Mouse (Mus musculus): ENCODE results near the gene Efna1. TPM values are rescaled to one million over a fixed set of nuclear protein-coding genes. Genes with fewer than 3 reads are reported as not detected.
A peak's percentile ranks its signal among the peaks of the same experiment; 100 is the strongest.

The Efna1 gene
- total and polyA plus RNA-seq, 3 experiments = 0.05 TPM; not detected in 2

DNA sequence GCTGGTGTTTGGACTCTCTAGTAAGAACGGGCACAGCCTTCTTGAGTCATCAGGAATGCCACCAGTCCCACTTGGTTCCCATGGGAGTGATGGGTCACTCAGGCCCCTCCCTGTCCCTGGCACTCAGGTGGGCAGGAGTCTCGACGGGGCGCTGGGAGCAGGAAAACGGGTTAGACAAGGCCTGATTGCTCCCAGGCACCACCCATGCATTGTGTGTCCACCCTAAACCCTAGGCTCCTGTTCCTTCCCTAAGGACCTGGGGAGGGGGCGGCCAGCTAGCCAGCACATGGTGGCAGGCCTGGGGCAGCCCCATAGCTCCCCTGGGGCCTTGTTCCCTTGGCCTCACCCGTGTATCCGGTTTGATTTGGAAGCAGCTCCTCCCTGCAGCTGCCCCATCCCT lies 37.4 kb upstream of the Efna1 start:
- TF ChIP-seq POLR2AphosphoS5 (IDR thresholded peaks at IDR 0.05; ENCODE audit: insufficient replicate concordance, low read depth, low read length) (no peak), TAL1 (conservative IDR thresholded peaks at IDR 0.05; ENCODE audit: low read depth, low read length) (no peak), CTCF (IDR thresholded peaks at IDR 0.05; ENCODE audit: low read depth, low read length) (no peak), GATA1 (IDR thresholded peaks at IDR 0.05; ENCODE audit: borderline replicate concordance, low read length) (no peak), GATA2 (IDR thresholded peaks at IDR 0.05; ENCODE audit: borderline replicate concordance, low read depth, low read length) (no peak)
- no peak for ATAC-seq (ENCODE audit: extremely low read depth, insufficient number of reproducible peaks, low FRiP score, poor library complexity, severe bottlenecking)
- H3K9me3 ChIP-seq (replicated peaks) = peaks cover 2% of the 10 kb centered on the region; the same call in 1 of the 2 replicates
- H3K4me1 ChIP-seq (ENCODE audit: insufficient read depth, low read depth, low read length) = peaks cover 13% of the 10 kb centered on the region
- peaks cover 78% of the 10 kb centered on the region for H3K27me3 ChIP-seq (ENCODE audit: insufficient read depth, low read length)
- DNase-seq (ENCODE audit: low spot score) = no peak
- no peaks in the 10 kb centered on the region for H3K36me3 ChIP-seq (replicated peaks)
- no peak overlapping the region for H3K4me3 ChIP-seq (ENCODE audit: low read depth, low read length)

DNA sequence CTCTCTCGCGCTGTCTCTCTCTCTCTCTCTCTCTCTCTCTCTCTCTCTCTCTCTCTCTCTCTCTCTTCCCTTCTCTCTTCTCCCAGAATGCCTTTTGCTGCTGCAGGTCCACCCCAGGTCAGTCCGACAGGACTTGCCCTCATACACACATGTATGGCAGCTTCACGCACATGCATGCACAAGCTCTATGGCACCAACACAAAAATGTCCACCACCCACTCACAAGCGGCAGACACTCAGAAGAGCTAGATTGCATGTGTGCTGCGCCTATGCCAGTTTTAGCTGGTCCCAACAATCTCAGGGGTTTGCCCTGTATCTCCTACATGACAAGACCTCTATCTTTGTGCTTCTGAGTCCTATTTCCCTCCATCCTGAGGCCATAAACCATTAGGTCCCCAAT lies 36.3 kb upstream of the Efna1 start:
- Histone ChIP-seq H3K27me3 (ENCODE audit: insufficient read depth, low read length) (peaks cover 78% of the 10 kb centered on the region), H3K4me1 (ENCODE audit: insufficient read depth, low read depth, low read length) (peaks cover 7% of the 10 kb centered on the region)
- TF ChIP-seq CTCF (IDR thresholded peaks at IDR 0.05; ENCODE audit: low read depth, low read length) (no peak), GATA2 (IDR thresholded peaks at IDR 0.05; ENCODE audit: borderline replicate concordance, low read depth, low read length) (no peak), TAL1 (conservative IDR thresholded peaks at IDR 0.05; ENCODE audit: low read depth, low read length) (no peak), POLR2AphosphoS5 (IDR thresholded peaks at IDR 0.05; ENCODE audit: insufficient replicate concordance, low read depth, low read length) (no peak), GATA1 (IDR thresholded peaks at IDR 0.05; ENCODE audit: borderline replicate concordance, low read length) (no peak)

DNA sequence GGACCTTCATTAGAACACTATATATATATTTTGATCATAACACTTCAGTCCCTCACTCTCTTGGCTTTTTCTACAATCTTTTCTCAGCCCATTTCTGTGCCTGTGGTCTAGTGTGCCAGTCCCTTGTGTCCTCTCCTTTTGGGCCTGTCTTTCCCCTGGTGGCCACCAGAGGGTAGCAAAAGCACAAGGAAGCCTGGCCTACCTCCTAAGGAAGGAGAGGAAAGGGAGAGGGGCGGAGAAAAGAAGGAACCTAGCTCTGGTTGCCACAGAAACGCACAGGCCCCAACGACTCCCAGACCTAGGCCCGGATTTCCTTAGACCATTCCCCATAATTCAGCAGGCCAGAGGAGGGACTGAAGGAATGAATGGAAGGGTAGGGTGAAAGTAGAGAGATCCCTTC lies 35.9 kb upstream of the Efna1 start:
- TF ChIP-seq CTCF (IDR thresholded peaks at IDR 0.05; ENCODE audit: low read depth, low read length) = peak; percentile 69
- TF ChIP-seq GATA1 (IDR thresholded peaks at IDR 0.05; ENCODE audit: borderline replicate concordance, low read length) = no peak
- ATAC-seq (ENCODE audit: extremely low read depth, insufficient number of reproducible peaks, low FRiP score, poor library complexity, severe bottlenecking) = no peak
- peak; percentile 78 for DNase-seq (ENCODE audit: low spot score)
- no peaks in the 10 kb centered on the region for H3K36me3 ChIP-seq (replicated peaks)
- H3K27me3 ChIP-seq (ENCODE audit: insufficient read depth, low read length) = peaks cover 76% of the 10 kb centered on the region
- peaks cover under 1% of the 10 kb centered on the region; the same call in 1 of the 2 replicates for H3K9me3 ChIP-seq (replicated peaks)
- no peak overlapping the region for H3K4me3 ChIP-seq (ENCODE audit: low read depth, low read length)
- H3K4me1 ChIP-seq (ENCODE audit: insufficient read depth, low read depth, low read length) = peaks cover 7% of the 10 kb centered on the region

More for the DNA sequence above, 36.3 kb upstream of the Efna1 start:
- Histone ChIP-seq H3K36me3 (replicated peaks) (no peaks in the 10 kb centered on the region), H3K4me3 (ENCODE audit: low read depth, low read length) (no peak overlapping the region), H3K9me3 (replicated peaks) (peaks cover 2% of the 10 kb centered on the region; the same call in 1 of the 2 replicates)
- ATAC-seq (ENCODE audit: extremely low read depth, insufficient number of reproducible peaks, low FRiP score, poor library complexity, severe bottlenecking) (no peak), DNase-seq (ENCODE audit: low spot score) (no peak)

- TF ChIP-seq GATA1 (IDR thresholded peaks at IDR 0.05; ENCODE audit: borderline replicate concordance, low read length) (no peak), GATA2 (IDR thresholded peaks at IDR 0.05; ENCODE audit: borderline replicate concordance, low read depth, low read length) (no peak), TAL1 (conservative IDR thresholded peaks at IDR 0.05; ENCODE audit: low read depth, low read length) (no peak), POLR2AphosphoS5 (IDR thresholded peaks at IDR 0.05; ENCODE audit: insufficient replicate concordance, low read depth, low read length) (no peak), CTCF (IDR thresholded peaks at IDR 0.05; ENCODE audit: low read depth, low read length) (no peak)
- Histone ChIP-seq H3K4me1 (ENCODE audit: insufficient read depth, low read depth, low read length) (peaks cover 7% of the 10 kb centered on the region), H3K4me3 (ENCODE audit: low read depth, low read length) (no peak overlapping the region), H3K36me3 (replicated peaks) (no peaks in the 10 kb centered on the region), H3K27me3 (ENCODE audit: insufficient read depth, low read length) (peaks cover 73% of the 10 kb centered on the region), H3K9me3 (replicated peaks) (no peaks in the 10 kb centered on the region)
- no peak for ATAC-seq (ENCODE audit: extremely low read depth, insufficient number of reproducible peaks, low FRiP score, poor library complexity, severe bottlenecking)
- no peak for DNase-seq (ENCODE audit: low spot score)
Measured at GRCm38 (mm10) chr3:89315930-89316831, 35.2 kb upstream of the Efna1 start.

DNA sequence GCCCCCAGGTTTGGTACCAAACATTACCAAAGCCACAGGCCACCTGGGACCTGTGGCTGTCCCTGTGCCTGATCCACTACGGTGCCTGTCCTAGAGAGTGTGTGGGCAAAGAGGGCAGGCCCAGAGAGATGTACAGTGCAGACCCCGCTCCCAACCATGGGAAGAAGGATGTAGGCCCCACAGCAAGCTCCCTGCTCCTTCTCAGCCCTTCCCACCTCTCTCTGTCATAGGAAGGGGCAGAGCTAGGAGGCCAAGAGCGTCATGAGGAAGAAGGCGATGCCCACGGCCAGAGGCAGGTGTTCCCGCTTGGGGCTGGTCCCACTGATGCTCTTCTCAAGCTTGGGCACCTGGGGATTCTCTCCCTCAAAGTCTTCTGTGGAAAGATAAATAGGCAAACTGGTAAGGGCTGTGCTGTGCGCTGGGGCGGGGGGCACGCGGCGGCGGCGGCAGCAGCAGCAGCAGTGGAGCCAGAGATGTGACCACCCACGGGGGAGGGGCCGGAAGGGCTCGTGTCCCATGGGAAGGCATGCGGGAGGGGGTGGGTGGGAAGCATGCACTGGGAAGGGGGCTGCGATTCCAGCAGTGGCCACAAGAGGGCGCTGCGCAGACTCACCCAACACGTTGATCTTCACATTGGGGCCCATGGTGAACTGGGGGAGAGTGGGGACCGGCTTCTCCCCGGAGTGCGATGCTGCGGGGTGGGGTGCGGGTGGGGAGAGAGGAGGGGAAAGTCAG lies 34.4 kb upstream of the Efna1 start:
- no peak for ATAC-seq (ENCODE audit: extremely low read depth, insufficient number of reproducible peaks, low FRiP score, poor library complexity, severe bottlenecking)
- H3K9me3 ChIP-seq (replicated peaks) = no peaks in the 10 kb centered on the region
- no peak overlapping the region for H3K4me3 ChIP-seq (ENCODE audit: low read depth, low read length)
- H3K36me3 ChIP-seq (replicated peaks) = no peaks in the 10 kb centered on the region
- DNase-seq (ENCODE audit: low spot score) = peak; percentile 62
- peaks cover 70% of the 10 kb centered on the region for H3K27me3 ChIP-seq (ENCODE audit: insufficient read depth, low read length)
- peaks cover 7% of the 10 kb centered on the region for H3K4me1 ChIP-seq (ENCODE audit: insufficient read depth, low read depth, low read length)
- TF ChIP-seq CTCF (IDR thresholded peaks at IDR 0.05; ENCODE audit: low read depth, low read length) (peak; percentile 92), POLR2AphosphoS5 (IDR thresholded peaks at IDR 0.05; ENCODE audit: insufficient replicate concordance, low read depth, low read length) (no peak)

GRCm38 (mm10) chr3:89314791-89315190 lies 33.8 kb upstream of the Efna1 start:
- Histone ChIP-seq H3K4me3 (ENCODE audit: low read depth, low read length) (no peak overlapping the region), H3K4me1 (ENCODE audit: insufficient read depth, low read depth, low read length) (peaks cover 7% of the 10 kb centered on the region), H3K27me3 (ENCODE audit: insufficient read depth, low read length) (peaks cover 67% of the 10 kb centered on the region), H3K9me3 (replicated peaks) (no peaks in the 10 kb centered on the region), H3K36me3 (replicated peaks) (no peaks in the 10 kb centered on the region)
- DNase-seq (ENCODE audit: low spot score) (no peak), ATAC-seq (ENCODE audit: extremely low read depth, insufficient number of reproducible peaks, low FRiP score, poor library complexity, severe bottlenecking) (no peak)
- TF ChIP-seq GATA2 (IDR thresholded peaks at IDR 0.05; ENCODE audit: borderline replicate concordance, low read depth, low read length) (no peak), CTCF (IDR thresholded peaks at IDR 0.05; ENCODE audit: low read depth, low read length) (no peak), GATA1 (IDR thresholded peaks at IDR 0.05; ENCODE audit: borderline replicate concordance, low read length) (no peak), TAL1 (conservative IDR thresholded peaks at IDR 0.05; ENCODE audit: low read depth, low read length) (no peak), POLR2AphosphoS5 (IDR thresholded peaks at IDR 0.05; ENCODE audit: insufficient replicate concordance, low read depth, low read length) (no peak)
